Mouse (Mus musculus) embryonic facial prominence, embryonic 14.5 days (tissue): Measurements from ENCODE around the gene Cep55. TPM values are rescaled to one million over a fixed set of nuclear protein-coding genes. Genes with fewer than 3 reads are reported as not detected.

Experiments used
- ATAC-seq: fragments of 200-750 bp; cut with Nextera tagmentation; 2 replicates; pipeline ENCODE4 v1.8.0; 2017; ENCODE audit warnings: low read depth, moderate number of reproducible peaks, moderate TSS enrichment
- DNase-seq: peaks from one replicate; pipeline ENCODE4 v3.0.0-alpha.2; 2015; ENCODE audit warnings: low spot score
- H3K27ac ChIP-seq: fragments of 300-500 bp; sonication (generic); replicated peaks from 2 replicates; pipeline ENCODE4 v1.5.1; 2014; ENCODE audit warnings: low read depth, mild to moderate bottlenecking, low read length, moderate library complexity
- H3K27me3 ChIP-seq: fragments of 300-500 bp; sonication (generic); replicated peaks from 2 replicates; pipeline ENCODE4 v1.6.1; 2014; ENCODE audit warnings: low read length; ENCODE audit not compliant: control insufficient read depth, insufficient read depth
- H3K36me3 ChIP-seq: fragments of 300-500 bp; sonication (generic); 2 replicates; pipeline ENCODE4 v1.6.1; 2014; ENCODE audit warnings: low read length, mixed read lengths; ENCODE audit not compliant: control insufficient read depth, insufficient read depth
- H3K4me1 ChIP-seq: fragments of 300-500 bp; sonication (generic); 2 replicates; pipeline ENCODE4 v1.6.1; 2014; ENCODE audit warnings: antibody characterized with exemption, low read length; ENCODE audit not compliant: control insufficient read depth, insufficient read depth
- H3K4me2 ChIP-seq: fragments of 300-500 bp; sonication (generic); 2 replicates; pipeline ENCODE4 v1.6.1; 2014; ENCODE audit warnings: low read depth, mild to moderate bottlenecking, low read length, moderate library complexity, mixed read lengths
- H3K4me3 ChIP-seq: fragments of 300-500 bp; sonication (generic); 2 replicates; pipeline ENCODE4 v1.5.1; 2014; ENCODE audit warnings: low read depth, mild to moderate bottlenecking, low read length
- H3K9ac ChIP-seq: fragments of 300-500 bp; sonication (generic); 2 replicates; pipeline ENCODE4 v1.6.1; 2014; ENCODE audit warnings: low read depth, mild to moderate bottlenecking, low read length, moderate library complexity, mixed read lengths
- H3K9me3 ChIP-seq: fragments of 300-500 bp; sonication (generic); 2 replicates; pipeline ENCODE4 v1.6.1; 2016; ENCODE audit warnings: low read length; ENCODE audit not compliant: control insufficient read depth
- WGBS: fragments of 180-500 bp; shearing (Covaris S2); extraction: QIAGEN DNeasy Blood & Tissue Kit; methylation state at CpG from one replicate; pipeline ENCODE4 v1.1.7; 2014; 5-methylcytosine and 5-hydroxymethylcytosine counted together
- polyA plus RNA-seq: library from polyadenylated mRNA; unstranded; fragments of >200 nt; fragmentation: Nextera tagmentation; extraction: Ambion mirVana; gene quantifications from 2 replicates; pipeline ENCODE4 v1.2.1, GENCODE M21; 2014

The Cep55 gene
- polyA plus RNA-seq, 1 experiment from 2014 or later, result 18.2 TPM

- Histone ChIP-seq H3K9ac (no peak overlapping the region), H3K27me3 (no peaks in the 10 kb centered on the region), H3K27ac (no peak overlapping the region), H3K4me2 (no peak overlapping the region), H3K36me3 (peaks cover 34% of the 10 kb centered on the region), H3K9me3 (no peaks in the 10 kb centered on the region), H3K4me1 (no peaks in the 10 kb centered on the region), H3K4me3 (no peak overlapping the region)
- no peak for DNase-seq
- WGBS, result 79% methylated on average over 11 of the region's 11 CpGs
- ATAC-seq, result no peak
These were observed 20.2 kb downstream of the Cep55 start for GRCm38 (mm10) chr19:38075051-38075450.

GRCm38 (mm10) chr19:38076251-38076650 lies 21.4 kb downstream of the Cep55 start:
- no peaks in the 10 kb centered on the region for H3K27me3 ChIP-seq
- peaks cover 22% of the 10 kb centered on the region for H3K36me3 ChIP-seq
- H3K9me3 ChIP-seq, result no peaks in the 10 kb centered on the region
- no peak overlapping the region for H3K27ac ChIP-seq
- DNase-seq (no peak), ATAC-seq (no peak)
- H3K9ac ChIP-seq, result no peak overlapping the region
- no peak overlapping the region for H3K4me3 ChIP-seq
- no peaks in the 10 kb centered on the region for H3K4me1 ChIP-seq
- 72% methylated on average over 2 of the region's 2 CpGs for WGBS
- no peak overlapping the region for H3K4me2 ChIP-seq

- H3K9me3 ChIP-seq, result no peaks in the 10 kb centered on the region
- no peak overlapping the region for H3K9ac ChIP-seq
- no peak overlapping the region for H3K4me3 ChIP-seq
- H3K27ac ChIP-seq, result no peak overlapping the region
- 66% methylated on average over 3 of the region's 3 CpGs for WGBS
- peaks cover 9% of the 10 kb centered on the region for H3K36me3 ChIP-seq
- no peaks in the 10 kb centered on the region for H3K27me3 ChIP-seq
- no peaks in the 10 kb centered on the region for H3K4me1 ChIP-seq
- DNase-seq (no peak), ATAC-seq (no peak)
- no peak overlapping the region for H3K4me2 ChIP-seq
These were observed 23.2 kb downstream of the Cep55 start for GRCm38 (mm10) chr19:38077851-38078540.

GRCm38 (mm10) chr19:38081361-38081760 lies 26.6 kb downstream of the Cep55 start:
- DNase-seq (no peak), ATAC-seq (no peak)
- no peak overlapping the region for H3K4me3 ChIP-seq
- no peak overlapping the region for H3K4me2 ChIP-seq
- no peak overlapping the region for H3K27ac ChIP-seq
- no peak overlapping the region for H3K9ac ChIP-seq
- WGBS, result 68% methylated on average over 3 of the region's 3 CpGs
- no peaks in the 10 kb centered on the region for H3K4me1 ChIP-seq
- no peaks in the 10 kb centered on the region for H3K27me3 ChIP-seq
- no peaks in the 10 kb centered on the region for H3K9me3 ChIP-seq
- H3K36me3 ChIP-seq, result no peaks in the 10 kb centered on the region

GRCm38 (mm10) chr19:38082931-38083525 lies 28.2 kb downstream of the Cep55 start:
- Histone ChIP-seq H3K4me1 (no peaks in the 10 kb centered on the region), H3K4me2 (no peak overlapping the region), H3K4me3 (no peak overlapping the region), H3K27ac (no peak overlapping the region), H3K36me3 (no peaks in the 10 kb centered on the region), H3K9me3 (no peaks in the 10 kb centered on the region), H3K9ac (no peak overlapping the region), H3K27me3 (no peaks in the 10 kb centered on the region; the same call in 1 of the 2 replicates)
- DNase-seq, result no peak
- ATAC-seq, result no peak
- 68% methylated on average over 5 of the region's 5 CpGs for WGBS

- no peak for ATAC-seq
- WGBS, result 87% methylated on average over 4 of the region's 4 CpGs
- no peak for DNase-seq
These were observed 31.0 kb downstream of the Cep55 start for GRCm38 (mm10) chr19:38085841-38086240.

GRCm38 (mm10) chr19:38086948-38087551 lies 32.2 kb downstream of the Cep55 start:
- 57% methylated on average over 10 of the region's 11 CpGs for WGBS
- Histone ChIP-seq H3K4me1 (no peaks in the 10 kb centered on the region), H3K27ac (no peak overlapping the region)

More at GRCm38 (mm10) chr19:38085841-38086240, 31.0 kb downstream of the Cep55 start:
- Histone ChIP-seq H3K36me3 (no peaks in the 10 kb centered on the region), H3K9me3 (no peaks in the 10 kb centered on the region), H3K4me2 (no peak overlapping the region), H3K4me3 (no peak overlapping the region), H3K27me3 (no peaks in the 10 kb centered on the region; the same call in 1 of the 2 replicates), H3K9ac (no peak overlapping the region), H3K4me1 (no peaks in the 10 kb centered on the region), H3K27ac (no peak overlapping the region)

GRCm38 (mm10) chr19:38089358-38089757 lies 34.5 kb downstream of the Cep55 start:
- Histone ChIP-seq H3K27ac (no peak overlapping the region), H3K9ac (no peak overlapping the region), H3K27me3 (peaks cover 6% of the 10 kb centered on the region), H3K36me3 (no peaks in the 10 kb centered on the region), H3K4me3 (no peak overlapping the region), H3K9me3 (no peaks in the 10 kb centered on the region), H3K4me1 (no peaks in the 10 kb centered on the region), H3K4me2 (no peak overlapping the region)
- DNase-seq (no peak), ATAC-seq (no peak)
- WGBS, result 68% methylated on average over 8 of the region's 8 CpGs

More at GRCm38 (mm10) chr19:38086948-38087551, 32.2 kb downstream of the Cep55 start:
- Histone ChIP-seq H3K4me2 (no peak overlapping the region), H3K27me3 (no peaks in the 10 kb centered on the region; the same call in 1 of the 2 replicates), H3K9me3 (no peaks in the 10 kb centered on the region), H3K4me3 (no peak overlapping the region), H3K36me3 (no peaks in the 10 kb centered on the region), H3K9ac (0 out of 2 replicates have a peak overlapping the region, but pooled peaks have one; percentile 10)
- ATAC-seq (peak; percentile 70; the same call in 1 of the 2 replicates), DNase-seq (peak; percentile 68)
